Mouse (Mus musculus) spleen, adult 2 months (tissue): ENCODE results near the gene Lmtk3. TPM values are rescaled to one million over a fixed set of nuclear protein-coding genes. Genes with fewer than 3 reads are reported as not detected.

Source experiments
- DNase-seq, 2 experiments: peaks; one replicate each; pipeline versions ENCODE4 v3.0.0 to v3.0.0-alpha.2; 2012 to 2021; ENCODE audit warnings: low spot score in 2 of 2, low read depth in 1 of 2
- H3K27ac ChIP-seq: fragments of 200-500 bp; 2 replicates; pipeline ENCODE4 v1.5.1; 2012; ENCODE audit warnings: low read length, inconsistent platforms; ENCODE audit not compliant: insufficient read depth
- H3K27me3 ChIP-seq: fragments of 200-500 bp; 2 replicates; pipeline ENCODE4 v1.6.1; 2012; ENCODE audit warnings: mild to moderate bottlenecking, moderate library complexity, low read length, inconsistent platforms; ENCODE audit not compliant: control insufficient read depth, insufficient read depth
- H3K36me3 ChIP-seq: fragments of 200-500 bp; 2 replicates; pipeline ENCODE4 v1.6.1; 2012; ENCODE audit warnings: mild to moderate bottlenecking, low read length, inconsistent platforms; ENCODE audit not compliant: control insufficient read depth, insufficient read depth
- H3K4me1 ChIP-seq: fragments of 200-500 bp; 2 replicates; pipeline ENCODE4 v1.6.1; 2011; ENCODE audit warnings: inconsistent platforms; ENCODE audit not compliant: control insufficient read depth, insufficient read depth, insufficient read length
- H3K4me3 ChIP-seq: fragments of 200-500 bp; 2 replicates; pipeline ENCODE4 v1.5.1; 2011; ENCODE audit warnings: mild to moderate bottlenecking, inconsistent platforms; ENCODE audit not compliant: insufficient read depth, insufficient read length; ENCODE audit errors: extremely low read depth
- CTCF ChIP-seq: fragments of 200-500 bp; IDR thresholded peaks from 2 replicates; pipeline ENCODE4 v1.5.1; 2011; ENCODE audit warnings: mild to moderate bottlenecking, inconsistent platforms; ENCODE audit not compliant: insufficient read depth, insufficient read length, insufficient replicate concordance; ENCODE audit errors: extremely low read depth
- POLR2A ChIP-seq: fragments of 200-500 bp; IDR thresholded peaks from 2 replicates; pipeline ENCODE4 v1.6.1; 2011; ENCODE audit warnings: low read depth, low read length, inconsistent platforms
- WGBS: fragments of 180-500 bp; shearing (Covaris S2); methylation state at CpG from one replicate; pipeline ENCODE4 v1.1.7; 2018; 5-methylcytosine and 5-hydroxymethylcytosine counted together
- polyA plus RNA-seq: library from polyadenylated mRNA; depleted of rRNA; stranded (reverse); fragments of >200 nt; gene quantifications from 2 replicates; pipeline ENCODE4 v1.2.3, GENCODE M21; 2012

The Lmtk3 gene
- polyA plus RNA-seq, 1 experiment, result 3.7 TPM

DNA sequence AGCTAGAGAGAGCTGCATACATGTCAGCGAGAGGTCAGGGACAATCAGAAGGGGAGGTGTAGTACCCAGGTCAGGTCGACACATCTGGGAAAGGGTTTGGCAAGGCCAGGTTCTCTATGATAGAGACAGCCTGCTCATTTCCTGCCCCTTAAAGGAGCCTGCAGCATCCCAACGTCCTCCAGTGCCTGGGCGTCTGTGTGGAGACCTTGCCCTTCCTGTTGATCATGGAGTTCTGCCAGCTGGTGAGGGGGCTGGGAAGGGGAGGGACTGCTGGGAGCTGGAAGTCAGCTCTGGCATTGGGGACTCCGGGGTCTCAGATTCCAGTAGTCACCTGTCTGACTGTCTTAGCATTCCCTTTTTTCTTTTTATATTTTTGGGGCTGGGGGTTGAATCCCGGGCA is 7.2 kb downstream of the Lmtk3 start:
- TF ChIP-seq CTCF, result no peak
- TF ChIP-seq POLR2A, result no peak
- Histone ChIP-seq H3K27ac (no peak overlapping the region), H3K4me3 (no peak overlapping the region), H3K27me3 (peaks cover 3% of the 10 kb centered on the region), H3K36me3 (no peaks in the 10 kb centered on the region), H3K4me1 (peaks cover 3% of the 10 kb centered on the region; the same call in 1 of the 2 replicates)
- DNase-seq, result no peak
- 69% methylated on average over 6 of the region's 6 CpGs for WGBS

DNA sequence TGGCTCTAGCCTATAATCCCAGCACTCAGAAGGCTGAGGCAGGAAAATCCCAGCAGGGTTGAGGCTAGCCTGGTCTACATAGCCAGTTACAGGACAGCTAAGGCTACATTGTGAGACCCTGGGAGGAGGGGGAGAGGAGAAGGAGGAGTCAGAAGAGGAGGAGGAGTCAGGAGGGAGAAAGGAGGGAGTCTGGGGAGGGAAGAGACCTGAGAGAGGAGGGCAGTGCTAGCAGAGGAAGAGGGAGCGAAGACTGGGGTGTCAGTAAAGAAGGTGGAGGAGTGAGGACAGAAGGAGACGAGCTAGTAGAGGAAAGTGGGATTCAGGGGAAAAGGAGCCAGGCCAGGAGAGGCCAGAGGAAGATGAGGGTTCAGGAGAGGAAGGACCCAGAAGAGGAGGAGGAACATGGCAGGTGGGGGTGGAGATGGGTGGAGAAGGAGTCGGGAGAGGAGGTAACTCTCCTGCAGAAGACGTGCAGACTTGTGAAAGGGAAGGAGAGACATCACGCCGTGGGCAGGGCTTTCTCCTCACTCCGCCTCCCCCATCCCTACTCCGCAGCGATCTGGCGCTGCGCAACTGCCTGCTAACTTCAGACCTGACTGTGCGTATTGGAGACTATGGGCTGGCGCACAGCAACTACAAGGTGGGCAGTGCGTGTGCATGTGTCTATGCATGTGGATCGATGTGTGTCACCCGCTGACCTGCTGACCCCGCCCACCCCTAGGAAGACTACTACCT is 8.4 kb downstream of the Lmtk3 start:
- H3K36me3 ChIP-seq, result no peaks in the 10 kb centered on the region
- H3K27ac ChIP-seq, result no peak overlapping the region
- DNase-seq, result no peak
- peaks cover 1% of the 10 kb centered on the region; the same call in 1 of the 2 replicates for H3K27me3 ChIP-seq
- H3K4me3 ChIP-seq, result no peak overlapping the region
- H3K4me1 ChIP-seq, result no peaks in the 10 kb centered on the region; the same call in 1 of the 2 replicates
- TF ChIP-seq CTCF, result no peak
- 75% methylated on average over 17 of the region's 17 CpGs for WGBS

DNA sequence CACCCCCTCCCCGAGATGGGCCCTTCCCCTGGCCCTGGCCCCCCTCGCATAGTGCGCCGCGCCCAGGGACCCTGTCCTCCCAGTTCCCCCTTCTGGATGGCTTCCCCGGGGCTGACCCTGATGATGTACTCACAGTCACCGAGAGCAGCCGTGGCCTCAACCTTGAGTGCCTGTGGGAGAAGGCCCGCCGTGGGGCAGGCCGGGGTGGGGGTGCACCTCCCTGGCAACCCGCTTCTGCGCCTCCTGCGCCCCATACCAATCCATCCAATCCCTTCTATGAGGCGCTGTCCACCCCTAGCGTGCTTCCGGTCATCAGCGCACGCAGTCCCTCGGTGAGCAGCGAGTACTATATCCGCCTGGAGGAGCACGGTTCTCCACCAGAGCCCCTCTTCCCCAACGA is 9.7 kb downstream of the Lmtk3 start:
- Histone ChIP-seq H3K36me3 (no peaks in the 10 kb centered on the region), H3K4me1 (peaks cover 5% of the 10 kb centered on the region; the same call in 1 of the 2 replicates), H3K27me3 (peaks cover 10% of the 10 kb centered on the region), H3K27ac (no peak overlapping the region), H3K4me3 (no peak overlapping the region)
- DNase-seq, result no peak
- TF ChIP-seq CTCF (no peak), POLR2A (no peak)
- WGBS, result 80% methylated on average over 20 of the region's 24 CpGs

DNA sequence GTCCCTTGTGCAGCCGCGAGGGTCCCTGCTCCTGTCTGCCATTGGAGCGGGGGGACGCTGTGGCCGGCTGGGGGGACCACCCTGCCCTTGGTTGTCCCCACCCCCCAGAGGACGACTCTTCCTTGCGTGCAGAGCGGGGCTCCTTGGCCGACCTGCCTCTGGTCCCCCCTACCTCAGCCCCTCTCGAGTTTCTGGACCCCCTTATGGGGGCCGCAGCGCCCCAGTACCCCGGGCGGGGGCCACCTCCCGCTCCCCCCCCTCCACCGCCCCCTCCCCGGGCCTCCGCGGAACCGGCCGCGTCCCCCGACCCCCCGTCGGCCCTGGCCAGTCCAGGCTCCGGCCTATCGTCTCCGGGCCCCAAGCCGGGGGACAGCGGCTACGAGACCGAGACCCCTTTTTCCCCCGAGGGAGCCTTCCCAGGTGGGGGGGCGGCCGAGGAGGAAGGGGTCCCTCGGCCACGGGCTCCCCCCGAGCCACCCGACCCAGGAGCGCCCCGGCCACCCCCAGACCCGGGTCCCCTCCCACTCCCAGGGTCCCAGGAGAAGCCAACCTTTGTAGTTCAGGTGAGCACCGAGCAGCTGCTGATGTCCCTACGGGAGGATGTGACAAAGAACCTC is 10.5 kb downstream of the Lmtk3 start:
- Histone ChIP-seq H3K4me1 (peaks cover 10% of the 10 kb centered on the region), H3K27me3 (peaks cover 13% of the 10 kb centered on the region), H3K27ac (no peak overlapping the region), H3K36me3 (no peaks in the 10 kb centered on the region), H3K4me3 (no peak overlapping the region)
- TF ChIP-seq POLR2A, result no peak
- no peak for TF ChIP-seq CTCF
- WGBS, result 85% methylated on average over 44 of the region's 44 CpGs
- no peak for DNase-seq

DNA sequence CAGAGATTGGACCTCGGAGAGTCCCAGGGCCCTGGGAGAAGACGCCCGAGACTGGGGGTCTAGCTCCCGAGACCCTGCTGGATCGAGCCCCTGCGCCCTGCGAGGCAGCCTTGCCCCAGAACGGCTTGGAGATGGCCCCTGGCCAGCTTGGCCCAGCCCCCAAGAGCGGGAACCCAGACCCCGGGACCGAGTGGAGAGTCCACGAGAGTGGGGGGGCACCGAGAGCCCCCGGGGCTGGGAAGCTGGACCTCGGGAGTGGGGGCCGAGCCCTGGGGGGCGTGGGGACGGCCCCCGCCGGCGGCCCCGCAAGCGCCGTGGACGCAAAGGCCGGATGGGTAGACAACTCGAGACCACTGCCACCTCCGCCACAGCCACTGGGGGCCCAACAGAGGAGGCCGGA is 11.4 kb downstream of the Lmtk3 start:
- Histone ChIP-seq H3K4me3 (no peak overlapping the region), H3K36me3 (no peaks in the 10 kb centered on the region), H3K27me3 (peaks cover 13% of the 10 kb centered on the region), H3K27ac (no peak overlapping the region), H3K4me1 (peaks cover 10% of the 10 kb centered on the region)
- TF ChIP-seq CTCF (no peak), POLR2A (no peak)
- DNase-seq, result no peak
- WGBS, result 89% methylated on average over 29 of the region's 29 CpGs

DNA sequence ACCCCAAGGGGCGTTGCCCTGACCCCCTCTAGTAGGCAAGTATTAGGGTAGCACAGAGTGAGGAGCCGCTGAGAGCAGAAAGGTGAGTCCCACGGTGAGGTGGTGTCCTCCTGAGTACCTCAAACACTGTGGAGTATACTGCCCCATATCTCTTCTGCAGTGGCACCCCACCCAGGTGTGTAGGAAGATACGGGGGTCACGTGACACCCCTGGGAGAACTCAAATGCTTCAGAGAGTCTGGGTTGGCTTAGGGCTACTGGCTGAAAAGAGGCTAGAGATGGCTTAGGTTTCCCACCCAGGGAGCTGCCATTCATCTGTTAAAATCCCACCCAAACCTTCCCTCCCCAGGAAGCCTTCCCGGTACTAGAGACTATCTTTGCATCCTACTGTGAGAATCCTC is 13.4 kb downstream of the Lmtk3 start:
- H3K36me3 ChIP-seq, result no peaks in the 10 kb centered on the region
- no peak overlapping the region for H3K4me3 ChIP-seq
- H3K4me1 ChIP-seq, result peaks cover 15% of the 10 kb centered on the region
- H3K27ac ChIP-seq, result no peak overlapping the region
- 72% methylated on average over 6 of the region's 6 CpGs for whole genome bisulfite sequencing
- TF ChIP-seq CTCF, result no peak
- H3K27me3 ChIP-seq, result peaks cover 13% of the 10 kb centered on the region
- no peak for DNase-seq
